Mouse (Mus musculus): ENCODE data around the gene Lsp1. TPM values are rescaled to one million over a fixed set of nuclear protein-coding genes. Genes with fewer than 3 reads are reported as not detected.

The Lsp1 gene
- polyA plus RNA-seq, 1 experiment from 2014 or later, result 15.5 TPM

DNA sequence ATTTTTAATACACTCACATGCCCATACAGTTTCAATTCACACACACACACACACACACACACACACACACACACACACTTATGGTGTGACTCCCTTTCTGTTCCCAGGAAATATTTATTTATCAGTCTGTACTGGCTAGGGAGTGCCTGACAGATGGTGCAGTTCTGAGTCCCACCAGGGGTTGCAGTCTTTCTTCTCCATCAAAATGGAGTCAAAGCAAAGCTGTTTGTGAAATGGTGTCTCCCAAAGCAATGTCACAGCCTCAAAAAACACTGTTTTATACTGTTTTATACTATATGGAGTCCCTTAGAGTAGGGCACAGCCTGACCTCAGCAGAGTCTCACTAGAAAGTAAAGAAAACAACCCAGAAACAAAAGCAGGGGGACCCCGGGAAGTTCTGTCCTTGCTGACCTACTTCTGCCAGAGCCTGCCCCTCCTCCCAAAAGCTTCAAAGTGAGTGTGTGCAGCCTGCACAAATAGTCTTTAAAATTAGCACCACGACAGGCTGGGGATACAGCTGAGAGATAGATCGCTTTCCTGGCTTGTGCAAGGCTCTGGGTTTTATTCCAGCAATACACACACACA is 3.3 kb upstream of the Lsp1 start:
- TF ChIP-seq CTCF (IDR thresholded peaks at IDR 0.05), result no peak
- in situ Hi-C loops (cut with MboI; ENCODE audit: low pct_unique_long_range_greater_than_20kb), result no loop called here
- DNase-seq (ENCODE audit: low read depth, low spot score), result no peak

DNA sequence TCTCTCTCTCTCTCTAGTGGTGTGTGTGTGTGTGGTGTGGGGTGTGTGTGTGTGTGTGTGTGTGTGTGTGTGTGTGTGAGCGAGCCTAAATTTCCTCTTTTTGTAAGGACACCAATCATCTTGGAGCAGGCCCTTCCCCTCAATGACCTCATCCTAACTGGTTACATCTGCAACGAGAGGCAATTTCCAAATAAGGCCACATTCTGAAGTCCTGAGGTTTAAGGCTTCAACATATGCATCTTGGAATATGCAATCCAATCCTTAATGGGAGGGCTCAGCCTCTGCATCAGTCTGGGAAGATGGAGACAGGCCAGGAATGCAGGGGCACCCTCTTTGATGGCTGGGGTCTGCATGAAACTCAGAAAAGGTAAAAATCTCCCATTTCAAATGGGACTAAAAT is 2.6 kb upstream of the Lsp1 start:
- no peaks in the 10 kb centered on the region for H3K27me3 ChIP-seq
- ChIA-PET CTCF (interaction anchor here (0.7 to 2.1 kb wide), 2 partner anchors 22 to 122 kb away, joined by 3 to 6 read pairs; no protein-coding TSS in a partner anchor), POLR2A (interaction anchor here (0.9 to 1.0 kb wide), 2 partner anchors 11 to 25 kb away, joined by 3 to 6 read pairs; no protein-coding TSS in a partner anchor)
- TF ChIP-seq CTCF (IDR thresholded peaks at IDR 0.05), result no peak
- DNase-seq (ENCODE audit: low read depth, low spot score) (no peak), ATAC-seq (no peak)
- in situ Hi-C loops (cut with MboI; ENCODE audit: low pct_unique_long_range_greater_than_20kb), result no loop called here

More for the DNA sequence above, 3.3 kb upstream of the Lsp1 start:
- CTCF ChIA-PET, result interaction anchor here (0.7 to 2.1 kb wide), 4 partner anchors 13 to 123 kb away, joined by 3 to 6 read pairs (median 3); no protein-coding TSS in a partner anchor
- H3K27me3 ChIP-seq, result no peaks in the 10 kb centered on the region
- POLR2A ChIA-PET, result interaction anchor here (0.6 to 1.0 kb wide), 4 partner anchors 12 to 103 kb away, joined by 3 to 6 read pairs (median 4); no protein-coding TSS in a partner anchor
- no peak for ATAC-seq

DNA sequence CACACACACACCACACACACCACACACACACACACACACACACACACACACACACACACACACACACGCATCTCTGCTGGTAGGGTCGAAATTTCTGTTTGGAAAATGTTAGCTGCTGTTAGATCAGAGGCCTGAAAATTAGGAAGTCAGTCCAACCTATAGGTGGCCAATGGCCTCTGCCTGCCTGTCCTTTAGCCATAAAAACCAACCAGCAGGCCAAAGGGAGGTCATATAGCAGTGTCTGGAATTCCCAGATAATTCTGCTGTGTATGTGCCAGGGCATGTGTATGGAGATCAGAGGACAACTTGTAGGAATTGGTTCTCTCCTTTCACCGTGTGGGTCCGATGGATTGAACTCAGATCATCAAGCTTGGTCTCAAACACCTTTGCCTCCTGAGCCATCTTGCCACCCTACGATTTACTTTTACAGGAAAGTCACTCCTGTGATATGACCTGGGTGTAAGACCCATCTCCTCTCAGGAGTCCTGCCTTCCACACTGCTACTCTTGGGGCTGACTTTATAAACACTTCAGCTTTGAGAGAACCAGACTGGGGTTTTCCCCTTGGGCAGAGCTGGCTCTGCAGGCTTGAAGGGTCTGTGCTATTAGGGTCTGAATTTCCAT is 1.8 kb upstream of the Lsp1 start:
- DNase-seq (ENCODE audit: low read depth, low spot score), result no peak
- TF ChIP-seq CTCF (IDR thresholded peaks at IDR 0.05), result no peak
- H3K27me3 ChIP-seq, result no peaks in the 10 kb centered on the region
- ChIA-PET CTCF (no interaction called here), POLR2A (interaction anchor here (0.6 kb wide), 2 partner anchors 43 to 92 kb away, joined by 3 read pairs; no protein-coding TSS in a partner anchor)
- ATAC-seq, result no peak
- in situ Hi-C loops (cut with MboI; ENCODE audit: low pct_unique_long_range_greater_than_20kb), result no loop called here

DNA sequence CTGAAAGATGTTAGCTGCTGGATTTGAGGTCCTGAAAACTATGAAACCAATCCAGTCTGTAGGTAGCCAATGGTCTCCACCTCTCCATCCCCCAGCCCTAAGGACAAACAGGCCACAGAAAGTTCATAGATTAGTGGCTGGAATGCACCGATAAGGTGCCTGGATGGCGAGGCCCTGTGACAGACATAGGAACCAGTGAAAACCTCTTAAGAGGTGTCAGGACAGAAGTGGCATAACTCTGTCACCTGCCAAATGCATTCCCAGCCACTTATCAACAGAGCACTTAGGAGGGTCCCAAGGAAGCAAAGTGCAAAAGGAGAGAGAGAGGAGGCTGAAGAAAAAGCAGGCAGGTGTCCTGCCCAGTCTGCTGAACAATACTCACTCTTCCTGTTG is 1.3 kb upstream of the Lsp1 start:
- ChIA-PET POLR2A (interaction anchor here (0.8 kb wide), 1 partner anchor 62 kb away, joined by 3 read pairs; no protein-coding TSS in a partner anchor), CTCF (no interaction called here)
- DNase-seq (ENCODE audit: low read depth, low spot score), result no peak
- no peak for TF ChIP-seq CTCF (IDR thresholded peaks at IDR 0.05)
- no peaks in the 10 kb centered on the region for H3K27me3 ChIP-seq
- ATAC-seq, result no peak
- in situ Hi-C loops (cut with MboI; ENCODE audit: low pct_unique_long_range_greater_than_20kb), result no loop called here

DNA sequence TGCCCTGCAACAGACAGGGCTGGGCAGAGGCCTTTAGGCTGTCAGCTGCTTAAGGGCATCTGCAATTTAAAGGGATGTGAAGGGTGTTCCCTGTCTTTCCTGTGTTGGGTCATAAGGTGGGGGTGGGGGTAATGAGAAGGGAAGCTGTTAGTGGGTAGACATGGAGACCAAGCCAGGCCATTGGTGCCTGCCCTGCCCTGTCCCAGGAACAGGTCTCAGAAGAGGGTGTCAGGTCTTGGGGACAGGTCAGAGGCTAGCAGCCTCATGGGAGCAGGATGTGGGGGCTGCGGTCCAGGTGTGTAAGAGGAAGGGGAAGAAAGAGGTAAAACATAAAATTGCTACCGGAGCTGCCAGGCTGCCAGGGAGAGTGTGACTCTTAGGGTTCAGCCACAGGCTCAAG is 837 bp downstream of the Lsp1 start:
- ChIA-PET POLR2A (no interaction called here), CTCF (interaction anchor here (0.7 to 1.9 kb wide), 3 partner anchors 9 to 27 kb away, joined by 3 to 4 read pairs (median 3); no protein-coding TSS in a partner anchor)
- DNase-seq (ENCODE audit: low read depth, low spot score), result no peak
- no peak for TF ChIP-seq CTCF (IDR thresholded peaks at IDR 0.05)
- H3K27me3 ChIP-seq, result no peaks in the 10 kb centered on the region
- in situ Hi-C loops (cut with MboI; ENCODE audit: low pct_unique_long_range_greater_than_20kb), result no loop called here
- ATAC-seq, result no peak

DNA sequence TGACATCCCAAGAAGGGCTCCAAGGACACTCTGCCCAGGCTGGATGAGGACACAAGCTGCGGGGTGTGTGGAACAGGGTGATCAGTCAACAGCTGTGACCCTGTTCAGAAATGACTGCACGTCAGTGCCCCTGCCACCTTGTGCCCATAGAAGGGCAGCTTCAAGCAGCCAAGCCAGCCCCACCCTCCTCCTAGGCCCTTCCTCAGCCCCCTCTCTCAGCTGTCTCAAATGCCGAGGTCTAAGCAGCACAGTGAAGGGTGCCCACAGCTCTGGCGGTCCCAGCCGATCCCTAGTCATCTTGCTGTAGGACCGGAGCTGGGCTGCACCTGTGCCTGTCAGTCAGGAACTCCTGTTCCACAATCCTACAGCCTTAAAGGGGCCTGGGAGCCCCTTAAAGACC is 1.6 kb downstream of the Lsp1 start:
- in situ Hi-C loops (cut with MboI; ENCODE audit: low pct_unique_long_range_greater_than_20kb), result no loop called here
- TF ChIP-seq CTCF (IDR thresholded peaks at IDR 0.05), result no peak
- ChIA-PET POLR2A (no interaction called here), CTCF (interaction anchor here (1.4 kb wide), 1 partner anchor 24 kb away, joined by 3 read pairs; no protein-coding TSS in a partner anchor)
- H3K27me3 ChIP-seq, result no peaks in the 10 kb centered on the region
- ATAC-seq (no peak), DNase-seq (ENCODE audit: low read depth, low spot score) (no peak)

DNA sequence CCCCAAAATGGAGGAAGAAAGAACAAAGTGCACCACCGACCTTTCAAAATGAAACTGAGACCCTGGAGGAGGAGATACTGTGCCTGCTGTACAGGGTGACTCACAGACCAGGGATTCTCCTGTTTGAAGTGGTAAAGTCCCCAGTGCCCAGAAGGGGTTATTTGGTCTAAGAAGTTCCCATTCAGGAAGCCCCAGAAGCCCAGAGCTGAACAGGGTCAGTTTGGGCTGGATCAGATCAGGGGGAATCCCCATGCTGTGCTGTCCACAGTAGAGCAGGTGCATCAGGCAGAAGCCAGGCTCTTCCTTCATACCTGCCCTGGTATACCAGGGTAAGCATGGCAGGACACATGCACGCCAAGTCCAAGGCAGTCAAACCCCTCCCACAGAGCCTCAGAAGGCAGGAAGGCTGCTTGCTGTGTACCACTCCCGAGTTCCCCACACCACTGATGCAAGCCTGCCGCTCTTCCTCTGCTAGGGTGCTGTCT is 2.0 kb downstream of the Lsp1 start:
- ChIA-PET CTCF (interaction anchor here (1.4 kb wide), 1 partner anchor 24 kb away, joined by 3 read pairs; no protein-coding TSS in a partner anchor), POLR2A (no interaction called here)
- in situ Hi-C loops (cut with MboI; ENCODE audit: low pct_unique_long_range_greater_than_20kb), result no loop called here
- TF ChIP-seq CTCF (IDR thresholded peaks at IDR 0.05), result no peak
- peak; percentile 42 for ATAC-seq
- no peaks in the 10 kb centered on the region for H3K27me3 ChIP-seq
- no peak for DNase-seq (ENCODE audit: low read depth, low spot score)

DNA sequence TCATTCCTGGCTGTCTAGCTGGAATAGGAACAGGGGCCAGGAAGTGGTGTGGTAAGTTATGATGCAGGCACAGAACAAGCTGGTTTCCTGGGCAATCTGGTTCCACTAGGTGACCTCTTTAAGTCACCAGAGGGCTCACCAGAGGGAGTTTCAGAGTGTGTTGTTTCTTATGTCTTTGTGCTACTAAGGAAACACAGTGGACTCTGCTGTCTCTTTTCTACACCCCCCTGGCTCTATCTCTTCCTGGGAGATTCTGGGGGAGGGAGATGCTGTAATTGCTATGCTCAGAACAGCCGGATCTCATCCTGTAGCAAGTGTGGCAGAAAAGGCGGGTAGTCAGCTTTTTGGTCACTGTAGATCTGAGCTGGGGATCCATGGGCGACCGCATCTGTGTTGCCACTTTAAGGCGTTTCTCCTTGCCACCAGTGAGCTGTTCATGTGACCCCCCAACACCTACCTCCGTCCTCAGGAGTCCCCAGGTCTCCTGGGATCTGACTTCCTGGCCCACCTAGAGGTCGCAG is 9.6 kb downstream of the Lsp1 start:
- ATAC-seq, result peak; percentile 20
- TF ChIP-seq CTCF (IDR thresholded peaks at IDR 0.05), result no peak
- H3K27me3 ChIP-seq, result no peaks in the 10 kb centered on the region
- DNase-seq (ENCODE audit: low read depth, low spot score), result no peak
- CTCF ChIA-PET, result interaction anchor here (0.9 to 2.3 kb wide), 4 partner anchors 11 to 34 kb away, joined by 3 to 4 read pairs (median 3); no protein-coding TSS in a partner anchor
- POLR2A ChIA-PET, result no interaction called here
- in situ Hi-C loops (cut with MboI; ENCODE audit: low pct_unique_long_range_greater_than_20kb), result no loop called here

DNA sequence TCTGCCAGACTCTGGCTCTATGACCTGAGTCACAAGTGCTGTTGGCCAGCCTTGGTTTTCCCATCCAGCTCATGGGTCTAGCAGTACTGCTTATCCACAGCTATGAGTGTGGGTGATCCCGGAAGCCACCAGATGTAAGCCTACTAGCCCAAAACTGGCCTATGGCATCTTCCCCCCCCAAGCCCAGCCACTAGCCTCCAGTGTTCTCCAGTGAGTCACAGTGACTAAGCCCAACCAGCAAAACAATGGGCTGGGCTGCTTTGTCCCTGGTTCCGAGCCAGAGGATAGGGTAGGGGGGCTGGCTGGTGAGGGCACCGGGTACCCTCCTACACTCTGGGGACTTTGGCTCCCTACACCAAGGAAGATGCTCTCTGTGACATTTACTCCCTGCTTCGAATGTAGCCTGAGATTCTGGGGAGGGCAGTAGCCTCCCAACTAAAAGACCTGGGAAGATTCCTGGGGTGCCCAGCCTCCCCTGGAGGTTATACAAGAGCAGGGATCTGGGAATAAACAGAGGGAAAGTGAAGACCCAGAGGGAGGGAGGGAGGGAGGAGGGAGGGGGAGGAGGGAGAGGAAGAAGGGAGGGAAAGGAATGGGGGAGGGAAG is 10.3 kb downstream of the Lsp1 start:
- POLR2A ChIA-PET, result interaction anchor here (0.7 kb wide), 1 partner anchor 34 kb away, joined by 4 read pairs; no protein-coding TSS in a partner anchor
- TF ChIP-seq CTCF (IDR thresholded peaks at IDR 0.05), result no peak
- in situ Hi-C loops (cut with MboI; ENCODE audit: low pct_unique_long_range_greater_than_20kb), result no loop called here
- DNase-seq (ENCODE audit: low read depth, low spot score) (peak; percentile 88), ATAC-seq (peak; percentile 92)
- CTCF ChIA-PET, result interaction anchor here (1.0 to 2.3 kb wide), 3 partner anchors 14 to 35 kb away, joined by 3 to 4 read pairs (median 3); no protein-coding TSS in a partner anchor
- H3K27me3 ChIP-seq, result no peaks in the 10 kb centered on the region

DNA sequence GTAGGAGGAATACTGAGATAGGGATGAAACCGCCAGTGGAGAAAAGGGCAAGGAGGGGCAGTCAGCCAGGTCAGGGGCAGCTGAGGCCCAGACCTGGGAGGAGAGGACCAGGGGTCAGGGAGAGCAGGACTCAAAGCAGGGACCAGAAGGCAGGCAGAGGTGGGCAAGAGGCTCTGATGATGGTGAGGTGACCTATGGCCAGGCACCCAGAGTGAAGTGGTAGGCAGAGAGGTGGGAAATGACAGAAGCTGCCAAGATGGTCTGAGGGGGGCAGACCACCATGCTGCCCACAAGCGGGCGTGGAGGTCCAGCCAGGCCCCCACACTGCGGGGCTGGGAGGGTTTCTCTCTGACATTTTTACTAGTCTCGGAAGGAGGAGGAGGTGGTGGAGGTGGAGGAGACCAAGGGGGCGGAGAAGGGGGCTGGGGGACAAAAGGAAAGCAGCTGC is 10.8 kb downstream of the Lsp1 start:
- POLR2A ChIA-PET, result interaction anchor here (0.7 kb wide), 1 partner anchor 34 kb away, joined by 4 read pairs; no protein-coding TSS in a partner anchor
- no peak for ATAC-seq
- CTCF ChIA-PET, result interaction anchor here (0.9 to 2.3 kb wide), 3 partner anchors 12 to 32 kb away, joined by 3 to 4 read pairs (median 3); no protein-coding TSS in a partner anchor
- no peaks in the 10 kb centered on the region for H3K27me3 ChIP-seq
- no peak for DNase-seq (ENCODE audit: low read depth, low spot score)
- no peak for TF ChIP-seq CTCF (IDR thresholded peaks at IDR 0.05)
- in situ Hi-C loops (cut with MboI; ENCODE audit: low pct_unique_long_range_greater_than_20kb), result no loop called here
